Comparison of ENCODE assay signal across 9 mouse cellular contexts in genomic region chr2:109958692-109959406, GRCm38 (mm10). TPM values are rescaled to one million over a fixed set of nuclear protein-coding genes. Genes with fewer than 3 reads are reported as not detected.
DNase-seq lines count a peak whose midpoint lies in the region; ATAC-seq and TF ChIP-seq lines count a peak whose summit lies in the region.
"Had no signal": no experiment of that assay in that cellular context is flagged by ENCODE, and none has a peak within 500 bp of the region (broad histone marks: within the 10 kb centered on the region; RNA-seq: fewer than 3 reads in every experiment).

No protein-coding gene starts in this region.

- peak; percentile 25; the same call in 1 of the 2 replicates for ATAC-seq in lung, postnatal 0 days
- ATAC-seq in megakaryocyte-erythroid progenitor cell, adult 5-6 weeks (replicated peaks; ENCODE audit: low FRiP score, low TSS enrichment, poor library complexity, severe bottlenecking) = peak; percentile 61; the same call in 1 of the 2 replicates

- no peaks in the 10 kb centered on the region for H3K36me3 ChIP-seq in lung, postnatal 0 days (ENCODE audit: insufficient read depth, low read length)

- DNase-seq in gastrocnemius, adult 18-20 months (ENCODE audit: low spot score) = peak; percentile 40
- no peak for DNase-seq in gastrocnemius, postnatal 10 days
- DNase-seq in lung, postnatal 0 days (ENCODE audit: low spot score) = peak; percentile 45
- no peak for DNase-seq in lung, adult 2 months
- peak; percentile 68 to 70 for DNase-seq in adrenal gland, postnatal 36 days
- no peak for DNase-seq in spleen, postnatal 10 days (ENCODE audit: low spot score in 2 of 2)
- DNase-seq in thymus, postnatal 14 days = no peak

- no peak for TF ChIP-seq EP300 in lung, postnatal 0 days (IDR thresholded peaks at IDR 0.05)

- no peak overlapping the region for H3K4me3 ChIP-seq in lung, postnatal 0 days (ENCODE audit: low read depth, low read length)
- H3K4me3 ChIP-seq in lung, adult 2 months (replicated peaks; ENCODE audit: extremely low read depth, low read depth, low read length) = no peak overlapping the region
- H3K4me3 ChIP-seq: erythroblast, embryonic 14.5 days had no signal

- H3K4me2 ChIP-seq in lung, postnatal 0 days (replicated peaks; ENCODE audit: low read depth, low read length) = no peak overlapping the region

- no peaks in the 10 kb centered on the region for H3K4me1 ChIP-seq in lung, postnatal 0 days (ENCODE audit: insufficient read depth, low read depth, low read length)
- no peaks in the 10 kb centered on the region; the same call in 1 of the 2 replicates for H3K4me1 ChIP-seq in lung, adult 2 months (ENCODE audit: control insufficient read depth, insufficient read depth, low read length)

- H3K9me3 ChIP-seq in lung, postnatal 0 days (ENCODE audit: low read length) = no peaks in the 10 kb centered on the region

- H3K9ac ChIP-seq in lung, postnatal 0 days (replicated peaks; ENCODE audit: low read depth) = no peak overlapping the region

- no peak overlapping the region for H3K27ac ChIP-seq in lung, postnatal 0 days (ENCODE audit: low read length)

- 64% methylated on average over 4 of the region's 4 CpGs for WGBS in lung, postnatal 0 days
- WGBS in lung, adult 2 months = 62% methylated on average over 4 of the region's 4 CpGs

- H3K27me3 ChIP-seq in lung, postnatal 0 days (replicated peaks; ENCODE audit: insufficient read depth, low read length) = no peaks in the 10 kb centered on the region

- no peak for TF ChIP-seq POLR2A in lung, adult 2 months (IDR thresholded peaks at IDR 0.05; ENCODE audit: borderline replicate concordance, extremely low read depth, low read depth, low read length)

- no peak for TF ChIP-seq CTCF in lung, postnatal 0 days (IDR thresholded peaks at IDR 0.05)
- no peak for TF ChIP-seq CTCF in lung, adult 2 months (IDR thresholded peaks at IDR 0.05; ENCODE audit: insufficient read depth, low read length)

RNA-seq across cellular contexts. Expression of gene Lgr4, which starts 41.4 kb away (rescaled TPM):
- 10 to 100 TPM; 24.5 to 28.7 TPM for total RNA-seq in gastrocnemius, adult 18-20 months (2021)
- total RNA-seq in gastrocnemius, postnatal 10 days (2021) = 10 to 100 TPM; 25.0 to 25.3 TPM
- 1.8 and 1.9 TPM in 2 replicates for polyA plus RNA-seq in lung, postnatal 0 days (2015; fragmentation: Nextera tagmentation; extraction: Ambion mirVana)
- 5.1 and 6.6 TPM in 2 replicates for polyA plus RNA-seq in lung, adult 2 months (2012; rRNA removed)
- 100 to 1,000 TPM; 148 to 223 TPM for total RNA-seq in adrenal gland, postnatal 36 days (2021)
- total RNA-seq in megakaryocyte-erythroid progenitor cell, adult 5-6 weeks (2014; fragmentation: Nextera tagmentation) = 0.67 and 1.4 TPM in 2 replicates
- 1.3 and 1.6 TPM in 2 replicates for total RNA-seq in megakaryocyte-erythroid progenitor cell, adult 5-6 weeks (2017)

RNA-seq across cellular contexts. Expression of gene Ccdc34, which starts 58.8 kb away (rescaled TPM):
- total RNA-seq in gastrocnemius, adult 18-20 months (2021) = 1 to 10 TPM; 2.4 to 2.8 TPM
- total RNA-seq in gastrocnemius, postnatal 10 days (2021) = 10 to 100 TPM; 10.5 to 13.2 TPM
- polyA plus RNA-seq in lung, postnatal 0 days (2015; fragmentation: Nextera tagmentation; extraction: Ambion mirVana) = 10.4 and 11.0 TPM in 2 replicates
- polyA plus RNA-seq in lung, adult 2 months (2012; rRNA removed) = 3.9 and 4.0 TPM in 2 replicates
- 1 to 10 TPM; 8.7 to 9.5 TPM for total RNA-seq in adrenal gland, postnatal 36 days (2021)
- 33.7 and 49.1 TPM in 2 replicates for total RNA-seq in megakaryocyte-erythroid progenitor cell, adult 5-6 weeks (2014; fragmentation: Nextera tagmentation)
- 53.1 and 76.9 TPM in 2 replicates for total RNA-seq in megakaryocyte-erythroid progenitor cell, adult 5-6 weeks (2017)

Comparison
In these comparisons a context has a peak if more than half of its experiments do, and no peak if none do; other contexts are left out.
1. DNase-seq: peak in gastrocnemius, adult 18-20 months (single experiment), lung, postnatal 0 days (single experiment) and adrenal gland, postnatal 36 days (2 of 2); none in gastrocnemius, postnatal 10 days (single experiment), lung, adult 2 months (single experiment), spleen, postnatal 10 days (0 of 2) and thymus, postnatal 14 days (single experiment).
2. RNA of gene Lgr4, which starts 41.4 kb away (total RNA-seq): 148 to 223 TPM in adrenal gland, postnatal 36 days, 24.5 to 28.7 TPM in gastrocnemius, adult 18-20 months and 25.0 to 25.3 TPM in gastrocnemius, postnatal 10 days; 0.67 to 1.6 TPM in megakaryocyte-erythroid progenitor cell, adult 5-6 weeks; every median in the first group is over 4 times any median in the second.